Mouse (Mus musculus): ENCODE data around the gene Gm21586.
"Not testable (repeated sequence)": the region's sequence is repeated elsewhere in the genome, so short reads cannot be mapped to it uniquely, and the experiment has no call there.

Gm21586 gene

GRCm38 (mm10) chr4:42439078-42439477, at the start of gene Gm21586:
Gm21586 (plus strand) TSS chr4:42439378.
- DNase-seq (ENCODE audit: low spot score): not testable (repeated sequence)

GRCm38 (mm10) chr4:42466452-42466851, 27.3 kb downstream of the Gm21586 start, which contains the start of gene Gm2163:
Gm2163 (plus strand) TSS chr4:42466752.
- DNase-seq (ENCODE audit: low spot score): not testable (repeated sequence)
